Mouse (Mus musculus) cerebellum, adult (tissue): ENCODE measurements around the gene Cdcp2.
"Not testable (repeated sequence)": the region's sequence is repeated elsewhere in the genome, so short reads cannot be mapped to it uniquely, and the experiment has no call there.

ENCODE experiments used
- ATAC-seq: cut with Nextera tagmentation; 2 replicates; pipeline ENCODE4 v1.9.2; 2017; ENCODE audit warnings: mild to moderate bottlenecking, moderate library complexity, mixed read lengths; ENCODE audit not compliant: insufficient number of reproducible peaks, low FRiP score, low TSS enrichment

Gene Cdcp2

GRCm38 (mm10) chr4:107084858-107085257, 11.8 kb upstream of the Cdcp2 start:
- ATAC-seq: no peak

DNA sequence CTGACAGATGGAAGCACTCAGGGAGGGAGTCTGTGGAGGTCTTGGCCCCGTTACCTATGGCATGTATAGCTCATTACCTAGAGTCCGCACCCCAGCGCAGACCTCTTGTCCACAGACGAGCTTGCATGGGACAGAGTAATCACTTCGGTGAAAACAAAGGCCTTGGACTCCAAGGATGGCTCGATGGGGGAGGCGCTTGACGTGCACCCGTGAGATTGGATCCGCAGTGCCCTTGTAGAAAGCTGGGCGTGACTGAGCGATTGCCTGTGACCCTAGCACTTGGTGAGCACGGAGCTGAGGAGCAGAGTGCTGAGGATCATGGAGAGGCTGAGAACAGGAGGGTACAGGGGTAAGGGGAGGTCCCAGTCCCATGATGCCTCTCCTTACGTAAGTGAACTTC, 5.0 kb upstream of the Cdcp2 start:
- no peak for ATAC-seq

GRCm38 (mm10) chr4:107094484-107095187, 2.1 kb upstream of the Cdcp2 start:
- no peak for ATAC-seq

GRCm38 (mm10) chr4:107096043-107096442, 648 bp upstream of the Cdcp2 start:
- ATAC-seq: no peak

GRCm38 (mm10) chr4:107097871-107098270, 1.2 kb downstream of the Cdcp2 start:
- no peak for ATAC-seq

- no peak for ATAC-seq
Measured at GRCm38 (mm10) chr4:107098375-107098774, 1.7 kb downstream of the Cdcp2 start.

DNA sequence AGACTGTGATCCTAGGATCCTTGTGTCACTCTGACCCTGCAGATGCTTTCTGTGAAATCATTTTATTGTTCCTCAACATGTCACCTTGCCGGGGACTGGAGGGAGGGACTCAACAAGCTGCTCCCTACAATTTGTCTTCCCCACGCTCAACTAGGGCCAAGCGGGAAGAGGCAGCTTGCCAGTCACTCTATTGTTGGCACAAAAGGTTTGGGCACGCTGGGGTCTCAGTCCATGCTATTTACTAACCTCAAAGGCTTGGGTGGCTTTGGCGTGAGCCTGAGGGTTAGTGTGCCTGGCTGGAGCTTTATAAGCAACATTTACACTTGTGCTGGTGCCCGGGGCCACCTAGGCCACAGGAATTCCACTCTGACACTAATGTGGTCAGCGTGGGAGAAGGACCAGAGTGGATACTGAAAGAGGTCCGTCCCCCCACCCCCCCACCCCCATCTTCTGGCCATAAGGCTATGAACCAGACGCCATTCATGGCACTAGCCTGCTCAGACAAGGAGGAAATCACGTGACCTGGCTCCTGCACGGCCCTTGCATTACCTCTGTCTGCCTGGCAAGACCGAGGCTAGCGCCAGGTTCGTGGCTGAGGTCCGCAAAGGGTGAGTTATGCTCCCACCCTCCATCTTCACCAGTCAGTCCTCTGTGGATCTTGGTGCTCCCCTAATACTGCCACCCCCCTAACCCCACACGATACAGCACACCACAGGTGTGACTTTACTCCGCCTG, 2.3 kb downstream of the Cdcp2 start:
- ATAC-seq: no peak

- ATAC-seq: no peak
Measured at GRCm38 (mm10) chr4:107102220-107102619, 5.5 kb downstream of the Cdcp2 start.

GRCm38 (mm10) chr4:107106777-107107176, 10.1 kb downstream of the Cdcp2 start:
- ATAC-seq: no peak

DNA sequence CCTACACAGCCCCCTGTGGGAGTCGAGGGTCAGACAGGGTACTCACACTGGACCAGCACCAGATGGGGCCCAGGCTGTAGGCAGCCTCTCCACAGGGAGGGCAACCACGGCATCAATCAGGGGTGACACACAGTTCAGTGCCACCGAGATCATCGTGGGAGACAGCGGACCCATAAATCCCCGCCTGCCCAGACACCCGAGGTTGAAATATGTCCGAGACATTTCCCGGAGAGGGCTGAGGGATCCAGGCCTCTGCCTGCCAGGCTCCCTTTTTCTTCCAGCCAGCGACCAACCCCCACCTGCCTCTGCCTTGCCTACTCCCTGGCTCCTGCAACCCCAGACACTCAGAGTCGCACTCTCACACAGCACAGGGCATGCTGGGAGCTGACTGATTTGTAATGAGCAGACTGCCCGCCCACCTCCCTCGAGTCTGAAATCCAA, 11.6 kb downstream of the Cdcp2 start:
- ATAC-seq: no peak

GRCm38 (mm10) chr4:107109181-107109580, 12.5 kb downstream of the Cdcp2 start:
- not testable (repeated sequence) for ATAC-seq

GRCm38 (mm10) chr4:107114278-107114677, 17.6 kb downstream of the Cdcp2 start:
- ATAC-seq: no peak

DNA sequence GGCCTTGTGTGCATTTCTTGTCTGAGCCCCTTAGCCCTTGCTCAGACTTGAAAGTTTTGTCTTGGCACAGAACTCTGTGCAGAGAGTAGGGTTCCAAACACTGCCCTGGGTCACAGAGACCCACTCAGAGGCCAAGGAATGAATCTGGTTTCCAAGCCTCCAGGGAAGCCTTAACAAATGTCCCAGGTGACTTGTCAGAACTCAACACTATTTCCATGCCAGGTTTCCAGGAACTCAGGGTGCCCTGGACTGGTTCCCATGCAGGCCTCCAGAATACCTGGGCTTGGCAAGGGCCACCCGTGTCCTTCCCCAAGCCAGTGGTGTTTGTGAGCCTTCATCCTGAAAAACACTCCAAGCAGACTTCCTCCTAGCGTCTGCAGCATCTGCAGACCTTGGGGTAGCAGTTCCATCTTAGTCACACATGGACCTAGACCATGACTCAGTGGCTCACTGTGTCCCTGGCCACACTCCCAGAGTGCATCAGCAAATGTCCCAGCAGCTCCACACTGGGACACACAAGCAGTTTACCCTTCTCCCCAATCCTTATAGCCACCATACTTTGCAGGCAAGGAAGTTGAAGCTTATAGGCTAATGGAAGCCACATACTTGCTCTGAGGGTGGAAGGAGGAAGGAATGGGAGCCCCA, 21.2 kb downstream of the Cdcp2 start:
- no peak for ATAC-seq

DNA sequence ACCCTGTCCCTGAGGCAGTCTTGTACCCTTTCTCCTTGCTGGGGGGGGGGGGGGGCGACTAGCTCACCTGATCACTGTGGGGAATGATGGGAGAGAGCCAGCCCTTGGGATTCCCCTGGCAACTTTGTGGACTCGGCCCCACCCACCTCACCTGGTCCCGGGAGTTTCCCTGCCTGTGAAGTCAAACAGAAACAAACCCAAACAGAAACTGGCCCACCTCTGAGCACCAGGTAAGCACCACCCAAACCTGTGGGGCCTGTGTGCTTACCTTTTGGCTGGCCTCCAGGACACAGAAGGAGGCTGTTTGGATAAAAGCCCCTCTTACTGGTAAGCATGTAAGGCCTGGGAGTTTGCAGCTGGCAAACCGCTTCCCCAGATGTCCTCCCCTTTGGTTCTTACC, 22.4 kb downstream of the Cdcp2 start:
- ATAC-seq: no peak

DNA sequence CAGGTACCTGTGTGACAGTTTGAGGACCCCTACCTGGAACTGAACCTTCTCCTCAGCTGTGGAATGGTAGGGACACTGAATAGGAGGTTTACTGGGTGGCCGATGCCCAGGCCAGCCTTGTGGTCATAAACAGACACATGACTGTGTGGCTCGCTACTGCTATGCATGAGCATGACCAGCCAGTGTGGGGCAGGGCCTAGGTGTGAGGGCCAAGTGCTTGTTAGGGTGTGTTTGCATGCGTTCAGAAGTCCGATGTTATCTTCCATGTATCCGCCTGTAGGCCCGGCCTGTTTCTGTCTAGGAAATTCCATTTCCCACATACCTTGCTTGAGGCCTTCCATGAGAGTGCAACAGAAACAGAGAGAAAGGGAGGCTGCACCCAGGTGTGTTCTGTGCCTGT, 24.0 kb downstream of the Cdcp2 start:
- no peak for ATAC-seq

DNA sequence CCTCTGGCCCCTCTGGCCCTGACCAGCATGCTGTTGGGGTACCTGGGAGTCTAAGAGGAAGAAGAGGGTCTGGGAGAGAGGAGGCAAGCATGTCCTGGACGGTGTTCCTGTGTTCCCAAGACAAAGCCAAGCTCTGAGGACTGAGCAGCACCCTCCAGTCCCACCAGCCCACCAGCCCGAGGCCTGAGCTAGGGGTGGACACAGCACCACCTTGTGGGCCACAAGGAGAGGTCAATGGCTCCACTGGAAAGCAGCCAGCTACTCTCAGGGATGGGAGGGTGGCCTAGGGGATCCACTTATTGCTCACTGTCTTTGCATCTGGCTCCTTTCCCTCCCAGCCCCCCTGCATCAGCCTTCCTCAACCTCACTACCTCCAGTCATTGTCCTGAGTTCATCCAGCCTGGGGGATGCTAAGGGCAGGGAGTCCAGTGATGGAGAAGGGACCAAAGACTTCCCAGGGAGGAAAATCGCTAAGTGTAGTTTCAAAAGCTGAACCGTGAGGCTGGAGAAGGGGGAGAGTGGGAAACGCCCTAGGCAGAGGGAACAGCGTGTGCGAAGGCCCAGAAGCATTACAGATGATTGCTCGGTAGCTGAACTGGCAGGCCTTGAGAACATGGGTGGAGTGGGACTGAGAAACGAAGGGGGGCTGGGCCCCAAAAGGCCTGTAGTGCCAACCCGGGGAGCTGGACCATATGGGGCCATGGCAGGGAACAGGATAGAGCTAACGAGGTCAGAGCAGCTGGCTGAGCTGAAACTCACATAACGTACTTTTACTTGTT, 24.7 kb downstream of the Cdcp2 start:
- ATAC-seq: no peak

DNA sequence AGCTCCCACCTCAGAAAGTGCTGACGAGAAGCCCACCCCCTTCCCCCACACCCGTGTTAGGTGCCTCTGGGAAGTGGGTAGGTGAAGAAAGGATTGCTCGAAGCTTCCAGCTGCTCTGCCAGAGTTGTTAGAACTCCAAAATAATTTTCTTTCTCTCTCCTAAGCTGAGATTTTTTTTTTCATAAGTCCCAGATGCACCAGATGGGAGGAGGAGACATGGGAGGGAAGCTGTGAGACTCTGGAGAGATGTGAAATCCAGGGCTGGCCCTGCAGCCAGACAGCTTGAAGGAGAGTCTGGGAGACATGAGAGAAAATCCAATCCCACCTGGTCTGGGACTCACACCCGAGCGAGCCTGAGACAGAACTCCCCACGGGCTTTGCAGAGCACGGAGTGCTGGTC, 27.7 kb downstream of the Cdcp2 start:
- no peak for ATAC-seq

DNA sequence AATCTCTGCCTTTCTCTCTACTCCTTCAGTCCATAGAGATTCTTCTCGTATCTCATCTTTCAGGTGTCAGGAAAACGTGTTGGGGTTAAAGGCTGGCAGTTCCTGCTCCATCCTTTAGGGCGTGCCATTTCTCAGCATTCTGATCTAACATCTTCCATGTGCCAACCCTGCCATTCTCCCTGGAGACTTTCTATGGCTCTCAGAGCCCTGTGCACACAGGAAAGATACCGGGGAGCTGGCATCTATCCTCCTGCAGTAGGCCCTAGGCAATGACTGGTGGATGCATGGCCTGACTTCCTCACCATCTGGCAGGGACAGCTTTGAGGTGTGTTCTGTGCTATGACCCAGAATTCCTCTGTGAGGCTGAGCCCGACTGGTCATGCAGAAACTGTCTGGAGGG, 28.4 kb downstream of the Cdcp2 start:
- ATAC-seq: no peak

DNA sequence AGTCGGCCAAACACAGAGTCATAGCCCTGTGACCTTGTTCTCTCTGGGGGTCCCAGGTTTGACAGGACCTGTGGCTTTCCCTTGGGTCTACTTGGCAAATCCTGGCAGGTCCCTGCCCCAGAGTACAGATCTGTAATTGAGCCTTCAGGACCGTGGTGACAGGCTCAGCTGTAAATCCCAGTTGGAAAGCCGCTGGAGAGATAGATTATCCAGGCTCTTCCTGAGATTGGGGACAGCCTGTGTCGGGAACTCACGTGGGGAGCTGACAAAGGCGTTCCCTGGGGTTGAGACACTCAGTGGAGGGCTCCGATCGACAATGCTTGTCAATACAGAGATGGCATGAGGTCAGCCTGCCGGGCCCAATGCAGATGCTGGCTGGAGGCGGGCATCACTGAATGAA, 29.7 kb downstream of the Cdcp2 start:
- no peak for ATAC-seq

GRCm38 (mm10) chr4:107126891-107127524, 30.3 kb downstream of the Cdcp2 start:
- no peak for ATAC-seq
